Mouse (Mus musculus) stomach, embryonic 14.5 days (tissue): Measurements from ENCODE around the gene Lin7c. TPM values are rescaled to one million over a fixed set of nuclear protein-coding genes. Genes with fewer than 3 reads are reported as not detected.

Experiments used
- ATAC-seq: fragments of 200-750 bp; cut with Nextera tagmentation; 2 replicates; pipeline ENCODE4 v1.8.0; 2017; ENCODE audit warnings: low read depth, moderate TSS enrichment; ENCODE audit not compliant: insufficient number of reproducible peaks, insufficient read depth, low FRiP score
- H3K27ac ChIP-seq: fragments of 300-500 bp; sonication (generic); 2 replicates; pipeline ENCODE4 v1.5.1; 2014; ENCODE audit warnings: mild to moderate bottlenecking, low read length, moderate library complexity, mixed read lengths
- H3K27me3 ChIP-seq: fragments of 300-500 bp; sonication (generic); 2 replicates; pipeline ENCODE4 v1.6.1; 2014; ENCODE audit warnings: low read length, control low read depth, mixed read lengths; ENCODE audit not compliant: control insufficient read depth, insufficient read depth
- H3K36me3 ChIP-seq: fragments of 300-500 bp; sonication (generic); 2 replicates; pipeline ENCODE4 v1.6.1; 2014; ENCODE audit warnings: mild to moderate bottlenecking, control low read depth, low read length, moderate library complexity, mixed read lengths; ENCODE audit not compliant: control insufficient read depth, insufficient read depth
- H3K4me1 ChIP-seq: fragments of 300-500 bp; sonication (generic); 2 replicates; pipeline ENCODE4 v1.6.1; 2014; ENCODE audit warnings: low read length, control low read depth, mixed read lengths; ENCODE audit not compliant: control insufficient read depth, insufficient read depth
- H3K4me2 ChIP-seq: fragments of 300-500 bp; sonication (generic); replicated peaks from 2 replicates; pipeline ENCODE4 v1.6.1; 2014; ENCODE audit warnings: low read depth, low read length, control low read depth
- H3K4me3 ChIP-seq: fragments of 300-500 bp; sonication (generic); 2 replicates; pipeline ENCODE4 v1.5.1; 2014; ENCODE audit warnings: low read depth, low read length, control low read depth
- H3K9ac ChIP-seq: fragments of 300-500 bp; sonication (generic); replicated peaks from 2 replicates; pipeline ENCODE4 v1.6.1; 2014; ENCODE audit warnings: low read depth, mild to moderate bottlenecking, control low read depth, low read length, moderate library complexity, mixed read lengths
- H3K9me3 ChIP-seq: fragments of 300-500 bp; sonication (generic); 2 replicates; pipeline ENCODE4 v1.6.1; 2016; ENCODE audit warnings: low read depth, low read length, control low read depth; ENCODE audit not compliant: control insufficient read depth
- WGBS: fragments of 180-500 bp; shearing (Covaris S2); extraction: QIAGEN DNeasy Blood & Tissue Kit; methylation state at CpG from one replicate; pipeline ENCODE4 v1.1.7; 2014; 5-methylcytosine and 5-hydroxymethylcytosine counted together
- polyA plus RNA-seq: library from polyadenylated mRNA; unstranded; fragments of >200 nt; fragmentation: Nextera tagmentation; extraction: Ambion mirVana; gene quantifications from 2 replicates; pipeline ENCODE4 v1.2.1, GENCODE M21; 2014

The Lin7c gene
- polyA plus RNA-seq, 1 experiment from 2014 or later: 68.8 TPM

GRCm38 (mm10) chr2:109927876-109928275 is 37.2 kb downstream of the Lin7c start:
- H3K9ac ChIP-seq: no peak overlapping the region
- no peaks in the 10 kb centered on the region for H3K9me3 ChIP-seq
- no peak overlapping the region; the same call in 1 of the 2 replicates for H3K27ac ChIP-seq
- no peak overlapping the region for H3K4me3 ChIP-seq
- H3K4me2 ChIP-seq: no peak overlapping the region
- ATAC-seq: no peak
- H3K4me1 ChIP-seq: peaks cover 29% of the 10 kb centered on the region
- no peaks in the 10 kb centered on the region for H3K36me3 ChIP-seq
- H3K27me3 ChIP-seq: no peaks in the 10 kb centered on the region

- no peak overlapping the region for H3K9ac ChIP-seq
- H3K4me3 ChIP-seq: no peak overlapping the region
- no peaks in the 10 kb centered on the region; the same call in 1 of the 2 replicates for H3K36me3 ChIP-seq
- H3K27ac ChIP-seq: no peak overlapping the region; the same call in 1 of the 2 replicates
- H3K27me3 ChIP-seq: no peaks in the 10 kb centered on the region
- no peaks in the 10 kb centered on the region for H3K9me3 ChIP-seq
- peaks cover 38% of the 10 kb centered on the region for H3K4me1 ChIP-seq
- 23% methylated on average over 4 of the region's 4 CpGs for WGBS
- peak; percentile 30; the same call in 1 of the 2 replicates for ATAC-seq
- 0 out of 2 replicates have a peak overlapping the region, but pooled peaks have one; percentile 1 for H3K4me2 ChIP-seq
Observed at GRCm38 (mm10) chr2:109928791-109929190, 38.1 kb downstream of the Lin7c start.

GRCm38 (mm10) chr2:109929256-109929655 is 38.6 kb downstream of the Lin7c start:
- Histone ChIP-seq H3K4me1 (peaks cover 41% of the 10 kb centered on the region), H3K9ac (no peak overlapping the region), H3K4me3 (no peak overlapping the region), H3K27me3 (no peaks in the 10 kb centered on the region), H3K9me3 (no peaks in the 10 kb centered on the region), H3K4me2 (0 out of 2 replicates have a peak overlapping the region, but pooled peaks have one; percentile 1), H3K27ac (peak overlapping the region; percentile 22; the same call in 1 of the 2 replicates), H3K36me3 (no peaks in the 10 kb centered on the region; the same call in 1 of the 2 replicates)
- ATAC-seq: no peak
- 36% methylated on average over 3 of the region's 3 CpGs for WGBS

GRCm38 (mm10) chr2:109930366-109930765 is 39.7 kb downstream of the Lin7c start:
- Histone ChIP-seq H3K4me1 (peaks cover 41% of the 10 kb centered on the region), H3K27ac (no peak overlapping the region), H3K27me3 (no peaks in the 10 kb centered on the region), H3K4me3 (no peak overlapping the region), H3K36me3 (no peaks in the 10 kb centered on the region; the same call in 1 of the 2 replicates), H3K9me3 (no peaks in the 10 kb centered on the region), H3K4me2 (no peak overlapping the region), H3K9ac (no peak overlapping the region)
- no peak for ATAC-seq
- whole genome bisulfite sequencing: 91% methylated on average over 5 of the region's 5 CpGs

GRCm38 (mm10) chr2:109930771-109931170 is 40.1 kb downstream of the Lin7c start:
- Histone ChIP-seq H3K27me3 (no peaks in the 10 kb centered on the region), H3K9me3 (no peaks in the 10 kb centered on the region)
- 94% methylated on average over 4 of the region's 4 CpGs for WGBS

GRCm38 (mm10) chr2:109931978-109932780 is 41.5 kb downstream of the Lin7c start:
- no peak overlapping the region for H3K4me3 ChIP-seq
- H3K36me3 ChIP-seq: no peaks in the 10 kb centered on the region; the same call in 1 of the 2 replicates
- peak; percentile 73 for ATAC-seq
- peak overlapping the region; percentile 13 for H3K4me2 ChIP-seq
- H3K9ac ChIP-seq: no peak overlapping the region
- peaks cover 48% of the 10 kb centered on the region for H3K4me1 ChIP-seq
- no peaks in the 10 kb centered on the region for H3K9me3 ChIP-seq
- H3K27me3 ChIP-seq: no peaks in the 10 kb centered on the region
- 34% methylated on average over 13 of the region's 13 CpGs for WGBS
- H3K27ac ChIP-seq: peak overlapping the region; percentile 66; the same call in 1 of the 2 replicates

More at GRCm38 (mm10) chr2:109930771-109931170, 40.1 kb downstream of the Lin7c start:
- Histone ChIP-seq H3K27ac (no peak overlapping the region), H3K36me3 (no peaks in the 10 kb centered on the region; the same call in 1 of the 2 replicates), H3K9ac (no peak overlapping the region), H3K4me1 (peaks cover 43% of the 10 kb centered on the region), H3K4me3 (no peak overlapping the region), H3K4me2 (no peak overlapping the region)
- no peak for ATAC-seq

- Histone ChIP-seq H3K27ac (no peak overlapping the region; the same call in 1 of the 2 replicates), H3K4me2 (peak overlapping the region; percentile 13; the same call in 1 of the 2 replicates), H3K36me3 (no peaks in the 10 kb centered on the region; the same call in 1 of the 2 replicates), H3K27me3 (no peaks in the 10 kb centered on the region), H3K9me3 (no peaks in the 10 kb centered on the region), H3K4me3 (no peak overlapping the region), H3K9ac (no peak overlapping the region), H3K4me1 (peaks cover 44% of the 10 kb centered on the region)
- no peak for ATAC-seq
- WGBS: 61% methylated on average over 3 of the region's 3 CpGs
Observed at GRCm38 (mm10) chr2:109933151-109933550, 42.5 kb downstream of the Lin7c start.

- no peak overlapping the region for H3K9ac ChIP-seq
- no peak for ATAC-seq
- no peaks in the 10 kb centered on the region for H3K27me3 ChIP-seq
- H3K9me3 ChIP-seq: no peaks in the 10 kb centered on the region
- H3K4me1 ChIP-seq: peaks cover 36% of the 10 kb centered on the region
- 53% methylated on average over 4 of the region's 4 CpGs for WGBS
- H3K36me3 ChIP-seq: no peaks in the 10 kb centered on the region; the same call in 1 of the 2 replicates
- no peak overlapping the region for H3K4me3 ChIP-seq
- H3K27ac ChIP-seq: no peak overlapping the region
- H3K4me2 ChIP-seq: no peak overlapping the region
Observed at GRCm38 (mm10) chr2:109934086-109934485, 43.4 kb downstream of the Lin7c start.
